Mouse (Mus musculus): Measurements from ENCODE around the gene Bach1.

- no peak for TF ChIP-seq POLR2A (IDR thresholded peaks at IDR 0.05; ENCODE audit: low read depth, low read length)
- no peak for TF ChIP-seq CTCF (IDR thresholded peaks at IDR 0.05; ENCODE audit: borderline replicate concordance, insufficient read depth, low read length)
Measured at GRCm38 (mm10) chr16:87711961-87712360, 13.2 kb downstream of the Bach1 start.
